Mouse (Mus musculus) induced T-regulatory cell, adult 2 months (primary cell): ENCODE measurements at regions not wholly inside any gene's neighbourhood (a gene's known extent, or its start where the extent isn't known, plus 50 kb on each side); places are given as distances from the start of the nearest gene placed in this dataset.
"Not testable (repeated sequence)": the region's sequence is repeated elsewhere in the genome, so short reads cannot be mapped to it uniquely, and the experiment has no call there.

Source experiments
- DNase-seq: peaks from one replicate; pipeline ENCODE4 v3.0.0-alpha.2; 2012; ENCODE audit warnings: low read depth

DNA sequence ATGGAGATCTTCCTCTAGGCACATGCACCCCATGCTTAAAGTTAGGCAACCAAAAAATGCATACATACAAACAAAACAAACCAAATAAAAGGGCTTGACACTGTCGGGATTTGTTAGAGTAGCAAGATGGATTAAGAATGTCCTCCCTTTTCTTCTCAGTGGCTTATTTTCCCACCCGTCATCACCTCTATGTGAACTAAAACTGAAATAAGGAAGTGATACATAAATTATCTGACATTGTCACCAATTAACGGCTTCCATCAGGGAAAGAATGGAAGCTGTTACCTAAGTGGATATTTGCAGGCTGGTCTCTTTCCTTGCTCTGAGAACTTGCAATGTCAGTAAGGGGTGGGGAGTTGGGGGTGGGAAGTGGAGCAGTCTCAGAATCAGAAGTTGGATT is 541.5 kb downstream of the Diaph3 start:
- DNase-seq: no peak

GRCm38 (mm10) chr14:86588525-86588924 is 552.5 kb downstream of the Diaph3 start:
- no peak for DNase-seq

DNA sequence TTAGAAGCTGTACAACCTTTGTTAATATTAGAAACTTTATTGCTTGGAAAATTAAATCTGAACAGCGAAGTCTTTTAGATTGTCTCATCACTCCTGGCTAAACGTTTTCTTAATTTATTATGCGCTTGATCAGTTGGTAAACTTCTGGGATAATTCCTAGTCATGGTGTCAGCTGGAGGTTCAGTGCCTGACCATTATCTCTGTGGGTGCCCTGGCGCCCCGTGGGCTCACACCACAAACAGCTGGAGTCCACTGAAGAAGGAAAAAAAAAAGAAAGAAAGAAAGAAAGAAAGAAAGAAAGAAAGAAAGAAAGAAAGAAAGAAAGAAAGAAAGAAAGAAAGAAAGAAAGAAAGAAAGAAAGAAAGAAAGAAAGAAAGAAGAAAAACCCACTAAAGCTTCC is 555.1 kb downstream of the Diaph3 start:
- not testable (repeated sequence) for DNase-seq

- no peak for DNase-seq
These were observed 578.3 kb downstream of the Diaph3 start for GRCm38 (mm10) chr14:86562728-86563127.

DNA sequence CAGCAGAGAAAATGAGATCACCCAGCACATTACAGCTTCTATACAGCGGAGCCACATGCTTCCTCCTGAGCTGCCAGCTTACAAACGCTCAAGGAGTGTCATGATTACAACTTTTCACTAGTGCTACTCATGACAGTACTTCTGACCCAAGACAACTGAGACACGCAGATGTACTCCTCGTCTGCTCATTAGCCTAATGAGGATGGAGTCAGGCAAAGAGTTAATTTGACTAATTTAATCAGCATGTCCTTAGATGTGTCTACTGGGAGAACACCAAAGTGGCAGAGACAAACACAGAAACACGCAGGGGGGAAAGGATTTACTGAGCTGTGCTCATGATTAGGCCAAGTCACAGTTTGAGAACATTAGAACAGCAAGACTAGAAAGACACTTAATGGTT is 603.0 kb downstream of the Diaph3 start:
- no peak for DNase-seq

DNA sequence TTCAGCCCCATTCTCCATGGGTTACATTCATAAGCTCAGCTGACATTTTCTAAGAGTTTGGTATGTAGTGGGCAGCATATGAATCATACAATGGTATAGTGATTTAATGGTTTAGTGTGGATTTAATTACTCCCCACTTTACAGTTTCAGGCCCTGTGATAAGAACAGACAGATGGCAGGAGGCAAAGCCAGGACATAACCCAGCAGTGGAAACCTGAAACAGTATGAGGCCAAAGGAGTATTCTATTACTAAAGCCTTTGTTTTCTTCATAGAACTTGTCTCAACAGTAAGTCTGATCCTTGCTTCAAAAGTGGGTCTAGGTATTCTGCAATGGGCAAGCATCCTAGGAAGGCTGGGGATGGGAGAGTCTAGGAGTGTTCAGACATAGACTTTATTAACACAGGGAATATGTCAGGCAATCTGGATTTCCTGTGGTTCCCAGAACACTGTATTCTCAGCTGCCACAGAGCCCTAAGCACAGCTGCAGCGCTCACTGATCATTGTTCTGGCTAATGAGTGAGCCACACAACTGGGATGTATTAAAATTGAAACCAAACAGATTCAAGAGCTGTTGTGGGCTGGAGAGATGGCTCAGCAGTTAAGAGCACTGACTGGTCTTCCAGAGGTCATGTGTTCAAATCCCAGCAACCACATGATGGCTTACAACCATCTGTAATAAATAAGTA is 604.6 kb downstream of the Diaph3 start:
- no peak for DNase-seq

DNA sequence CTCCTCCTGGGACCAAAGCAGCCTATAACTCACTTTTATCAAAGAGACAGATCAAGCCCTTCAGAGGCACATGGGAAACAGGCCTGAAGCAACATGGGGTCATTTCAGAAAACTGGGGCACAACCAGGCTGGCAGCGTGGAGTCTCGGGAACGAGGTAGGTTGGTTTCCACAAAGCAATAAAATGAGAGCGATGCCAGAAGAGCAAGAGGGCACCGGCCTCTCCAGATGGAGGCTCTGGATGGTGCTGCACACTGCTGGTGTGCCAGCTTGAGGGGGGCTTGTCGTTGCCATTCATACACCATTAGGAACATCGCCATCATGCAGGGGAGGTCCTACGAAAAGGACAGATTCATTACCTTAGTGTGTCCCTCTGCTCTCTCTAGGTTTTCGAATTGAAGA is 630.6 kb downstream of the Diaph3 start:
- no peak for DNase-seq

DNA sequence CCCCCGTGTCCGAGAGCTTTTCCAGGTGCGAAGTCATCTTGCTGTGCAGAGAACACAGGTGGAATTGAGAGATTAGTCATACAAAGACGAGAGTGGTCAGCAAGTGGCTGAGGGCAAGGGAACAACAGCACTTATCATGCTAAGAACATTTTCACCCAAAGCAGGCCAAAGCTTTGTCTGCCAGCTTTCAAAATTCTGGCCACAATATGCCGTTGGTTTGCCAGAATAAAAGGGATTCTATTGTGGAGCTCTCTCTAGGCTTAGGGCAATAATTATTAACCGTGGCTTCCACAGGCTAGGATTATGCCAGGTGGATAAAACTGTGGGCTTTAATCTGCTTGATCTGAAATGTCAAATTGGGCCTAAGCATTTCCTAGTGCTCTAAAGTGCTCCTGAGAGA is 631.3 kb downstream of the Diaph3 start:
- no peak for DNase-seq

- DNase-seq: no peak
These were observed 634.7 kb downstream of the Diaph3 start for GRCm38 (mm10) chr14:86506286-86506685.

DNA sequence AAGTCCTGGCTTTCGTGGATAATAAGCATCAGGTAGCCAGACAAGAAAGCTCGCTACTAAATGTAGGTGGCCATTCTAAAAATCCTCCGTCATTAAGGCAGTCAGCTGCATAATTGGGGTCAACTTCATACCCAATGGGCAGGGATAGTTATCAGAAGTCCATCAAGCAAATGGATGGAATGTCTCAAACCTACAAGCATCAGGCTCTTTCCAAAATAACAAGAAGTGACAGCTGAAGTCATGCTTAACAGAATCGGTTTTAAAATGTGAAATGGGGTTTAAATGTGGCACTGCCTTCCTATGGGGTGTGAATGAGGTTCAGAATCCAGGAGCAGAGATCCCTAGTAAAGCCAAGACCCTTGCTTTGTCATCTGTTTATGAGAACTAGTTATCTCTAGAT is 650.2 kb downstream of the Diaph3 start:
- no peak for DNase-seq

- no peak for DNase-seq
These were observed 651.0 kb downstream of the Diaph3 start for GRCm38 (mm10) chr14:86489872-86490631.

DNA sequence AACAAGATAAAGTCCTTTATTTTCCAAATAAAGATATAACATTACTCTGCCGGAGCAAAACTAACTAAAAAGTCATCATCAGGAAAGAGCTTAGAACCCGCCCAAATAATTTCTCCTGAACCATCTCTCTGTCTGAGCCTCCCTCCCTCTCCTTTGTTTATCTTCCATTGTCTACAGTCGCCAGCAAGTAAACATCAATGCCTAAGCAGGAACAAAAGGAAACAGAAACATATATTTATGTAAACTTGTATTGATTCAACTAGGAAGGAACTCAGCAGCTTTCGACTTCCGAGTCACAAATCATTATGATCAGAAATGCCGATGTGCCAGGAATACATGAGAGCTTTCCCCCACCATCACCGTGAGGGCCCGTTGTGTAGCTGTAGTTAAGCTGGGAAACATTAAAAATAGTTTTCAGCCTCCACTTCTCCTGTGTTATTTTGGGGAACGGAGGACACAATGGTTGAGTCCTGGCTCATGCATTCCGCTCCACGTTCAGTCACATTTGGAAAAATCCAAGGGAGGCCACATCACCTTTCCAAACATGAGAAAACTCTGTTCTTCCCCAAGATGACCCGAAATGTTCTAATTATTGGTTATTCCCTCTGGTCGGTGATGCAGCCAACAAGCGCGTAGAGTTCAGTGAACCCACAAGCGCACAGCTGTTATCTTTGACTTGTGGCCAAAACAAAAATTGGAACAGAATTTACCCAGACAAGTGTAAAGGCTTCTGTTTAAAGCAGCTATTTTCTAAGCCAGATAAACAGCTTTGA is 651.8 kb downstream of the Diaph3 start:
- no peak for DNase-seq

- no peak for DNase-seq
These were observed 653.6 kb downstream of the Diaph3 start for GRCm38 (mm10) chr14:86487285-86487897.

GRCm38 (mm10) chr14:86484247-86484646 is 656.8 kb downstream of the Diaph3 start:
- DNase-seq: no peak

DNA sequence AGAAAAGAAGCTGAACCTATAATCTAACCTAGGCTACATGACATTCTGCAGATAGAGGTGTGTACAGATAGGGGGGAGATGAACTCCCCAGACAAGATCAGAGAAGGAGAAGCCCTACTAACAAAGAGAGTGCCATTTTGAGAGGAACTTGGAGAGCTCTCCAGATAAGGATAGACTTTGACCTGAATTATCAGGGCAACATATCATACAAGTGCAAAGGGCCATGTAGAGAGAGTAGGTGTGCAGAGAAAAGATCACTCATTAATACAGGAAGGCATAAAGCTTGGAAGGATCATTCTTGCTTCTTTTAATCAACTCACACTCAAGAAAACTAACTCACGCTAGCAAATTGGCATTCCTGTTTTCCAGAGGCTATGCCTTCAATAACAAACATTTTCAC is 667.4 kb downstream of the Diaph3 start:
- DNase-seq: no peak

DNA sequence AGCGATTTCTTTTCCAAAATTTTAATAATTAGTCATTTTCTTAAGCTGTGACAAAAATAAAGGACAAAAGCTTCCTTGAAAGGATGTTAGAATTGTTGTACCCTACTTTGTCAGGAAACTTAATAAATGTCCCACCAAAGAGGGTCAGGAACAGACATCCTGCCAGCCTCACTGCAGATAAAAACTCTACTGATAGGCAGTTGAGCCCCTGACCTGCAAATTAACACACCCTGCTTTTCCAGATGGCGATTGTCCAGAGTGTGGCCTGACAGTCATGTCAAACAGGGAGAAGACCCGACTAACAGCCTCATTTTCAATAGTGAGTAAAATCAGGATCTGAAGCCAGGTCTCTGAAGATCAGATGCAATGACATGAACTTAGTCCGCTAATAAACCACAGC is 670.6 kb downstream of the Diaph3 start:
- DNase-seq: no peak

DNA sequence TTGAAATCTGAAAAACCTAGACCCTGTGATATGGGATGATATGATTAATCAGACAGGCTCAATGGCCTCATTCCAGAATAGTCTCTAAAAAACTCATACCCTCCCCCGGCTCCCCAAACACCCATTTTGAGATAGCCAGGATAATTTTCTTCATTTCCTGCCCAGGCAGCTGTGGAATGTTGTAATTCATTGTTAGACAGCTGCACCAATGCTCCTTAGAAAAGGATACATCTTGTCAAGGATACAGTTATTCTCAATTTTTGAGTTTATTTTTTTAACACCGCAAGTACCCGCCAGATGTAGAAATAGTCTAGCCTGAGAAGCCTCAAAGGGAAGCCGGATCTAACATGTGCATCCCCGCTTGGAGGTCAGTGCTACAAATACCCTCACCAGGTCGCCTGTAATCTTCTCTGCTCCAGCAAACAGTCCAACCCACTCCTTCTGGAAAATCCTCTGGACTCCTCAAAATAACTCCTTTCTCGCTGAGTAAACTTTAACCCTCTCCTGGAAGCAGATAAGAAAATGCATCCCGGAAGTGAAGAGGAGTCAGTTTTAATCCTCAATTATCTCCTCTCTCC is 673.1 kb downstream of the Diaph3 start:
- DNase-seq: no peak

DNA sequence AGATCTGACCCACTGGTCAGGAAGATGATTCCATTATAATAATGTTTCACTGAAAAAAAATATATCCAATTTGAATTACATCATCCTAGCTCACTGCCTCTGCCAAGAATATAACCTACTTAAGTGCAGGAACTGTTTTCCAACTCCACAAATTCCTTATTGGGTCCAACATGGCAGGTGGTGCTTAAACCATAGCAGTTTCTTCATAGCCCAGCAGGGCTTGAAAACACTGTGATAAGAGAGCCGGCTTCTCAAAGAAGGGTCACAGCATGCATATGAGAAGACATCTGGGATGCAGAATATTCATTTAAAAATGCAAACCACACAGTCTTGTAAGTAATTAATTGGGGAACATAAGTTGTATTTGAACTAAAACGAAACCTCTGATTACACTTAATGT is 677.6 kb downstream of the Diaph3 start:
- no peak for DNase-seq

GRCm38 (mm10) chr14:86453142-86453541 is 687.9 kb downstream of the Diaph3 start:
- no peak for DNase-seq

GRCm38 (mm10) chr14:86450616-86451015 is 690.4 kb downstream of the Diaph3 start:
- DNase-seq: no peak

- DNase-seq: no peak
These were observed 695.9 kb downstream of the Diaph3 start for GRCm38 (mm10) chr14:86445139-86445538.
